Mouse (Mus musculus): ENCODE measurements around the gene Ly6g6e.

GRCm38 (mm10) chr17:35102299-35102698 is 25.6 kb downstream of the Ly6g6e start:
- no peak for TF ChIP-seq CTCF (IDR thresholded peaks at IDR 0.05; ENCODE audit: borderline replicate concordance, extremely low read depth, insufficient read depth, insufficient read length)
- no peak for TF ChIP-seq POLR2A (IDR thresholded peaks at IDR 0.05; ENCODE audit: borderline replicate concordance, extremely low read depth, insufficient read depth, insufficient read length, poor library complexity, severe bottlenecking)

Measured in brain, embryonic 14.5 days (tissue).